Mouse (Mus musculus): ENCODE results near the gene Dnaja3.
"Not testable (repeated sequence)": the region's sequence is repeated elsewhere in the genome, so short reads cannot be mapped to it uniquely, and the experiment has no call there.

The Dnaja3 gene

GRCm38 (mm10) chr16:4665726-4666125, 25.9 kb downstream of the Dnaja3 start:
- no peak for DNase-seq (ENCODE audit: low spot score)

- peak; percentile 93 for DNase-seq (ENCODE audit: low spot score)
Measured at GRCm38 (mm10) chr16:4667190-4667808, 27.5 kb downstream of the Dnaja3 start.

- DNase-seq (ENCODE audit: low spot score): no peak
Measured at GRCm38 (mm10) chr16:4670317-4670716, 30.5 kb downstream of the Dnaja3 start.

- no peak for DNase-seq (ENCODE audit: low spot score)
Measured at GRCm38 (mm10) chr16:4674091-4674490, 34.3 kb downstream of the Dnaja3 start.

DNA sequence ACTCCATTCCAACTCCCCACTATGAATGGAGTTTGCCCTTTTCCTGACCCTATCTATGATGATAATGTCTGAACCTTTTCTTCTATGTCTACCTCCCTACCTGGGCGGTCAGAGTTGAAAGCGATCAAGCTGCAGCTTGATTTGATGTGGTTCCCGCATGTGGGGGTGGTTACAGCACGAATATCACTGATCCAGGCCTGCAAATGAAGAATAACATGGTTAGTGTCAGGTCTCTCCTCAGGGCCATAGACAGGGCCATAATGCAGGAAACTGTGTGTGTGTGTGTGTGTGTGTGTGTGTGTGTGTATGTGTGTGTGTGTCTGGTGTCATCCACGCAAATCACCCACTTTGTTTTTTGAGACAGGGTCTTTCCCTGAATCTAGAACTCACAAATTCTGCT, 37.0 kb downstream of the Dnaja3 start:
- no peak for DNase-seq (ENCODE audit: low spot score)

DNA sequence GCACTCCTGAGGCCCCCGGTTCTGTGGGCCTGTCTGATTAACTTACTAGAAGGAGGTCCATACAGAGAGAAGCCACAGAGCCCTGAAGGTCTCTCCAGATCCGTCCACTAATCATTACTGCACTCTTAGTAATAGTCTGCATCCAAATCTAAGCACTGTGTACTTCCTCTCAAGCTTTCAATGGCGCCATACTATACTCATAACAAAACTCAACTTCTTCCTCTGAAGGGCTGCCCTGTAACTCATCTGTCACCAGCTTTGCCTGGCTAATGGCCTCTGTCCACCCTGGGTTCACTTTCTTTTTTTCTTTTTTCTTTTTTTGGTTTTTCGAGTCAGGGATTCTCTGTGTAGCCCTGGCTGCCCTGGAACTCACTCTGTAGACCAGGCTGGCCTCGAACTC, 38.3 kb downstream of the Dnaja3 start:
- DNase-seq (ENCODE audit: low spot score): no peak

DNA sequence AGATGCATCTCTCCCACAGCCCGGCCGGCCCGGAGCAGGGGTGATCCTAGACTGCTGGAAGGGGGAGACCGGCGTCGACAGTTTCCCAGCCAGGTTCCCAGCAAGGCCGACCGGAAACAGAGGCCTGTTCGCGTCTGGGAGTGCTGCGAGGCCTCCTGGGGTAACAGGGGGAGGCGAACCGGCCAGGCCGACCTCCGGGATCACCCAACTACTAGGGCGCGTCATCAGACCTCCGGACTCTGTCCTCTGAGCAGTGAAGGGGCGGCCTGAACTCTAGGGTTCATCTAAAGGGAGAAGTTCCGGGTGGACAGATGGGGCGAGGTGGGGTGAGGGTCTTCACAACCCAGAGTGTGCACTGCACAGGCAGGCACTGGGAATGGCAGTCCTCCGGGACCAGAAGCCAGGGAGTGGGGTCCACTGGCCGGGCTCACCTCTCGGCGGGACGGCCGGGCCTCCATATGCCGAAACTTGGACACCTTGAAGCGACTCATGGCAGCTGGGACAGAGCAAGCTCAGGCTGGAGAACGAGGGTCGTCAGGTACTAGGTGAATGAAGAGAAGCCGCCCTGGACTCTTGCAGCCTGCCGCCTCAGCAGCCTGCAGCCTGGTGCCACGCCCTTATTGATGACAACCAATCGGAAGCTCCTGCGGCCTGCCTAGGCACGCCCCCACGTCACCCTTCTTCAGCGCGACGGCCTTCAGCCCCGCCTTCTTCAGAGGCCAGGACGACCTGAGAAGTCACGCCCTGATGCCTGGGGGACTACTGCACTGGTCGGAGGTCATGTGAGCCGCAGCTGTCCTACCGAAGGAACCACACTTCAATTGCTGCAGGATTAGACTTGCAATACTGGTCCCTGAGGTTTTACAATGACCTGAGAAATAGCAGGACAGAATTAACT, 39.6 kb downstream of the Dnaja3 start, which contains the start of gene Coro7:
Gene Coro7 (minus strand): TSS at position 657 of the 898 bp plus-strand sequence.
- peak; percentile 96 for DNase-seq (ENCODE audit: low spot score)

GRCm38 (mm10) chr16:4680922-4681455, 41.2 kb downstream of the Dnaja3 start:
- not testable (repeated sequence) for DNase-seq (ENCODE audit: low spot score)

- DNase-seq (ENCODE audit: low spot score): no peak
Measured at GRCm38 (mm10) chr16:4682628-4683179, 42.9 kb downstream of the Dnaja3 start.

- no peak for DNase-seq (ENCODE audit: low spot score)
Measured at GRCm38 (mm10) chr16:4683193-4683580, 43.4 kb downstream of the Dnaja3 start.

GRCm38 (mm10) chr16:4683581-4684456, 44.0 kb downstream of the Dnaja3 start:
- DNase-seq (ENCODE audit: low spot score): peak; percentile 95

DNA sequence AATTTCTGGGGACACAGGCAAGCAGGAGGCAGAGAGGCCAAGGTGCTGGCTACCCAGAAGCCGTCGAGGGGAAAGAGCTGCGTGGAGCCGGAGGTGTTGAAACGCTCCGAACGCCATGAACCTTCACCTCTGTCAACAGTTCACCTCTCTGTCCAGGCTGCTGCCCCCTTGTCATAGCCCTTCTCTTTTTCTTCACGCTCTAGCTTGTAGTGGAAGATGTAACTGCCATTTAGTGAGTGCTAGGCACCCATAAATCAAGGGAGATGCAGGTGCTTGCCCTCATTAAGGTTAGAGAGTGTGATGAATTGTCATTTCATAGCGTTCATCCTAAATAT, 44.6 kb downstream of the Dnaja3 start:
- DNase-seq (ENCODE audit: low spot score): no peak

DNA sequence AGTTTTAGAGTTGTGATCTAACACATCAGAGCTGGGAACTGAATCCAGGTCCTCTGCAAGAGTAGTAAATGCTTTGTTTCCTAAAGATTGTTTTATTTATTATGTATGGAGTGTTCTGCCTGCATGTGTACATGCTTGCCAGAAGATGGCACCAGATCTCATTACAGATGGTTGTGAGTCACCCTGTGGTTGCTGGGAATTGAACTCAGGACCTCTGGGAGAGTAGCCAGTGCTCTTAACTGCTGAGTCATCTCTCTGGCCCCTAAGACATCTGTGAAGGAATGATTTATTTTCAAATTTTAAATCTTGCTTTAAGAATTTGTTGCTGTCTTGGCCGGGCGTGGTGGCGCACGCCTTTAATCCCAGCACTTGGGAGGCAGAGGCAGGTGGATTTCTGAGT, 49.6 kb downstream of the Dnaja3 start:
- not testable (repeated sequence) for DNase-seq (ENCODE audit: low spot score)

DNA sequence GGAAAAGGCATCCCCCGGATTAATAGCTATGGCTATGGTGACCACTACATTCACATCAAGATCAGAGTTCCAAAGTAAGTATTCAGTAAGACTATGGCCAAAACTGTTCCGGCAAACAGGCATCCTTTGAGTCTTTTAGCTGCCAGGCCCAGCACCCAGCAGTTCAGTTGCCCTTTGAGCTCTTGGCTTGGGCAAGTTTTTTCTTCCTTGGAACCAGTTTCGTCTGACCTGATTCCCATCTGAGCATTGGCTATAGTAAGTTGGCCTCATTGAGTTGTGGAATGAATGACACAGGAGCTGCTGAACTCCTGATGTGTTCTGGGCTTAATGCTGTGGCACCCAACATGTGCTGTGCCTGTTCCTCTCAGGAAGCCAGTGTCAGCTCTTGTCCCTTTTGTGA, 61.4 kb downstream of the Dnaja3 start:
- DNase-seq (ENCODE audit: low spot score): no peak

DNA sequence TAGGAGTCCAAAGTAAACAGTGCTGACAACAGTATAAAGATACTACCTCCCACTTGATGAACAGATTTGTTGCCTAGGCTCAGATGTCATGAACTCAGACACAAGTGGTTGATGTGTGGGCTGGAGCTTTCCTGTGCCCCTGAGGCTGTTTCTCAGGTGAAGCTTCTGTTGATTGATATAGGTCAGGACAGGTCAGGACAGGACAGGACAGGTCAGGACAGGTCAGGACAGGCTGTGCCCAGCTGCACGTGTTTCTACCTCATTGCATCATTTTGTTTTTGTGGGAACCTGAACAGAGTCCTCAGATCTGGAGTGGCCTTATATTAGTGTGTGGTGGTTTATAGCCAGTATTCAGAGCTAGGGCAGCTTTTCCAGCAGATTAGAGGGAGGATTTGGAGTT, 62.9 kb downstream of the Dnaja3 start:
- DNase-seq (ENCODE audit: low spot score): no peak

DNA sequence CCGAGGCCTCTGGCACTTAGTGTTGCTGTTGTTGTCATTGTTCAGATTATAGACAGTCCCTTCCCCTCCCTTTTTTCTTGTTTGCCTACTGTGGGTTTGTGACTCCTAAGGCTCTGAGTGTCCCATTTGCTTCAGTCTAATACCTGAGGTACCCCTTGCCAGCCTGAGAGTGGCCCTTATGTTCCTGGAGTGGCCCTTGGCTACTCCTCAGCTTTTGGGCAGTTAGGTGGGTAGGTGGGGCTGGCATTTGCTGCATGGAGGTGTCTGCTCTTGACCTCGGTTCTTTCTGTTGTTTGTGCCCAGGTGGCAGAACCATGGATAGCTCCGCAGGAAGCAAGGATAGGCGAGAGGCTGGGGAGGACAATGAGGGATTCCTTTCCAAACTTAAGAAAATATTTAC, 65.8 kb downstream of the Dnaja3 start:
- no peak for DNase-seq (ENCODE audit: low spot score)

GRCm38 (mm10) chr16:4711173-4711572, 71.4 kb downstream of the Dnaja3 start:
- no peak for DNase-seq (ENCODE audit: low spot score)

GRCm38 (mm10) chr16:4713861-4714710, 74.3 kb downstream of the Dnaja3 start:
- DNase-seq (ENCODE audit: low spot score): no peak

- DNase-seq (ENCODE audit: low spot score): no peak
Measured at GRCm38 (mm10) chr16:4717866-4718265, 78.1 kb downstream of the Dnaja3 start.

DNA sequence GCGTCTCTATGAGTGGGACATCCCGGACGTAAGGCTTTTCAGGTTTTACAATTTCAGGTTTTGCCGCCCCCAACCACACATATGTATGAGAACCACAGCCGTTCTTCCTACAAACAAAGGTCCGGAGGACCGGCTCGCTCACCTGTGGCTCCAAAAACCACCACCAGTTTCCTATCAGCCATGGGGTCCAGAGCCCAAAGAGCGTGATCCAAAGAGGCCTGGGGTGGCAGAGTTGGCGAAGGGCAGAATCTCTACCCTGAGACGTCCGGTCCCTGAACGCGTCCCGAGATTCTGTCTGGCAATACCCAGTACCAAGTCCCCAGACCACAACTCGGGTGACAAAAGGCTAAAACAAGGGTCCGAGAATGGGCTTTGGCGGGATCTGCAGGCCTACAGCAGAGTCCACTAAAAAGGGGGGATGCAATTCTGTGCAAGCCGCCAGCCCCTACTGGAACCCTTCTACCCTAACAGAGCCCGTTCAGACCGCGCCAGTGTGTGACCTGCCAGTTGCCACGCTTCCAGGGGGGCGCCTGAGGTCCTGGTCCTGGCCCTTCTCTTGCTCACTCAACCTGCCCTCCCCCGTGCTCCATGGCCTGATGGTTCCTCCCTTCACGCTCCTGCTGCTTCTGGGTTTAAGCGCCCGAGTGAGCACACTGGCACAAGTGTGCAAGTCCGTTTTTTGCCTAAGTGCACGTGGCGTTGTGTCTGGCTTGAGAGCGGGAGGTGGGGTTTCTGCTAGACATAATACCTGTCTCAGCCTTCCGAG, 79.1 kb downstream of the Dnaja3 start, which contains the start of gene Nmral1:
Gene Nmral1 (minus strand): TSS at position 604 of the 766 bp plus-strand sequence.
- peak; percentile 81 for DNase-seq (ENCODE audit: low spot score)

Data from MN1 (cell line).